Mouse (Mus musculus): ENCODE data around the gene Cmtm4. TPM values are rescaled to one million over a fixed set of nuclear protein-coding genes. Genes with fewer than 3 reads are reported as not detected.
"Not testable (repeated sequence)": the region's sequence is repeated elsewhere in the genome, so short reads cannot be mapped to it uniquely, and the experiment has no call there.

Gene Cmtm4
- polyA plus RNA-seq, 1 experiment = 1.2 TPM

GRCm38 (mm10) chr8:104333786-104334185 is 61.8 kb downstream of the Cmtm4 start:
- TF ChIP-seq FLI1 (IDR thresholded peaks at IDR 0.05; ENCODE audit: low read length) = no peak
- TF ChIP-seq GATA1 (IDR thresholded peaks at IDR 0.05; ENCODE audit: borderline replicate concordance, low read length) = no peak
- peak overlapping the region; percentile 68 for H3K4me3 ChIP-seq (replicated peaks)
- H3K4me1 ChIP-seq = peaks cover 26% of the 10 kb centered on the region
- no peaks in the 10 kb centered on the region for H3K36me3 ChIP-seq (replicated peaks; ENCODE audit: low read length)
- peaks cover 3% of the 10 kb centered on the region for H3K27me3 ChIP-seq (replicated peaks)
- peaks cover 8% of the 10 kb centered on the region; the same call in 1 of the 2 replicates for H3K9me3 ChIP-seq

- TF ChIP-seq GATA1 (IDR thresholded peaks at IDR 0.05; ENCODE audit: borderline replicate concordance, low read length) (no peak), FLI1 (IDR thresholded peaks at IDR 0.05; ENCODE audit: low read length) (no peak)
- H3K4me1 ChIP-seq = peaks cover 21% of the 10 kb centered on the region
- H3K9me3 ChIP-seq = peaks cover 8% of the 10 kb centered on the region; the same call in 1 of the 2 replicates
- no peak overlapping the region for H3K4me3 ChIP-seq (replicated peaks)
- H3K27me3 ChIP-seq (replicated peaks) = peaks cover 3% of the 10 kb centered on the region
- H3K36me3 ChIP-seq (replicated peaks; ENCODE audit: low read length) = no peaks in the 10 kb centered on the region
Measured at GRCm38 (mm10) chr8:104332665-104333631, 62.7 kb downstream of the Cmtm4 start.

GRCm38 (mm10) chr8:104321930-104322329 is 73.7 kb downstream of the Cmtm4 start, which contains the start of gene Cmtm2b:
TSS of gene Cmtm2b (plus strand) at chr8:104322230.
- not testable (repeated sequence) for H3K9me3 ChIP-seq; H3K4me1 ChIP-seq; H3K4me3 ChIP-seq (replicated peaks); H3K27me3 ChIP-seq (replicated peaks); H3K36me3 ChIP-seq (replicated peaks; ENCODE audit: low read length)

GRCm38 (mm10) chr8:104321267-104321666 is 74.3 kb downstream of the Cmtm4 start, which contains the start of gene Gm11020:
TSS of gene Gm11020 (plus strand) at chr8:104321567.
- not testable (repeated sequence) for H3K36me3 ChIP-seq (replicated peaks; ENCODE audit: low read length); H3K4me3 ChIP-seq (replicated peaks); H3K27me3 ChIP-seq (replicated peaks); H3K9me3 ChIP-seq; H3K4me1 ChIP-seq

- H3K4me3 ChIP-seq (replicated peaks) = no peak overlapping the region
- no peaks in the 10 kb centered on the region; the same call in 1 of the 2 replicates for H3K9me3 ChIP-seq
- no peaks in the 10 kb centered on the region for H3K27me3 ChIP-seq (replicated peaks)
- H3K4me1 ChIP-seq = no peaks in the 10 kb centered on the region
- no peak for TF ChIP-seq FLI1 (IDR thresholded peaks at IDR 0.05; ENCODE audit: low read length)
- no peak for TF ChIP-seq GATA1 (IDR thresholded peaks at IDR 0.05; ENCODE audit: borderline replicate concordance, low read length)
- H3K36me3 ChIP-seq (replicated peaks; ENCODE audit: low read length) = no peaks in the 10 kb centered on the region
Measured at GRCm38 (mm10) chr8:104313311-104313710, 82.3 kb downstream of the Cmtm4 start.

GRCm38 (mm10) chr8:104312023-104312422 is 83.6 kb downstream of the Cmtm4 start:
- H3K4me3 ChIP-seq (replicated peaks); H3K27me3 ChIP-seq (replicated peaks); H3K4me1 ChIP-seq; H3K9me3 ChIP-seq; H3K36me3 ChIP-seq (replicated peaks; ENCODE audit: low read length): not testable (repeated sequence)

GRCm38 (mm10) chr8:104309441-104310155 is 86.0 kb downstream of the Cmtm4 start, which contains the start of the genes Gm45711 and Cmtm1:
TSS of gene Gm45711 (minus strand) at chr8:104310081.
TSS of gene Cmtm1 (minus strand) at chr8:104310145.
- H3K4me1 ChIP-seq; H3K9me3 ChIP-seq; H3K36me3 ChIP-seq (replicated peaks; ENCODE audit: low read length); H3K27me3 ChIP-seq (replicated peaks): not testable (repeated sequence)
- H3K4me3 ChIP-seq (replicated peaks) = peak within 1 kb of the TSS; percentile 56

- not testable (repeated sequence) for H3K4me1 ChIP-seq; H3K4me3 ChIP-seq (replicated peaks); H3K36me3 ChIP-seq (replicated peaks; ENCODE audit: low read length); H3K9me3 ChIP-seq; H3K27me3 ChIP-seq (replicated peaks)
Measured at GRCm38 (mm10) chr8:104308341-104308740, 87.3 kb downstream of the Cmtm4 start.

GRCm38 (mm10) chr8:104304962-104305361 is 90.6 kb downstream of the Cmtm4 start:
- Histone ChIP-seq H3K4me1 (no peaks in the 10 kb centered on the region), H3K27me3 (replicated peaks) (no peaks in the 10 kb centered on the region), H3K9me3 (peaks cover 4% of the 10 kb centered on the region), H3K36me3 (replicated peaks; ENCODE audit: low read length) (no peaks in the 10 kb centered on the region), H3K4me3 (replicated peaks) (no peak overlapping the region)
- TF ChIP-seq GATA1 (IDR thresholded peaks at IDR 0.05; ENCODE audit: borderline replicate concordance, low read length) (no peak), FLI1 (IDR thresholded peaks at IDR 0.05; ENCODE audit: low read length) (no peak)

- H3K9me3 ChIP-seq; H3K4me3 ChIP-seq (replicated peaks); H3K4me1 ChIP-seq; H3K36me3 ChIP-seq (replicated peaks; ENCODE audit: low read length); H3K27me3 ChIP-seq (replicated peaks): not testable (repeated sequence)
Measured at GRCm38 (mm10) chr8:104302536-104302935, 93.1 kb downstream of the Cmtm4 start.

- H3K4me3 ChIP-seq (replicated peaks); H3K36me3 ChIP-seq (replicated peaks; ENCODE audit: low read length); H3K27me3 ChIP-seq (replicated peaks); H3K4me1 ChIP-seq; H3K9me3 ChIP-seq: not testable (repeated sequence)
Measured at GRCm38 (mm10) chr8:104301577-104301976, 94.0 kb downstream of the Cmtm4 start.

Other genes with a start within 250 kb of the Cmtm4 start
- 1.5 TPM in 1 of 2 replicates, not detected in the other for gene Bean1, start 225.4 kb downstream of the Cmtm4 start, polyA plus RNA-seq (2012; ENCODE audit: insufficient read depth, low replicate concordance)
- 3.2 and 15.8 TPM in 2 replicates for gene Tk2, start 147.2 kb downstream of the Cmtm4 start, polyA plus RNA-seq (2012; ENCODE audit: insufficient read depth, low replicate concordance)
- 5.9 TPM in 1 of 2 replicates, not detected in the other for gene Cklf, start 144.9 kb downstream of the Cmtm4 start, polyA plus RNA-seq (2012; ENCODE audit: insufficient read depth, low replicate concordance)
- gene Cmtm2a, start 102.6 kb downstream of the Cmtm4 start, polyA plus RNA-seq (2012; ENCODE audit: insufficient read depth, low replicate concordance) = not detected in 2 replicates
- not detected in 2 replicates for gene Gm45711, start 85.7 kb downstream of the Cmtm4 start, polyA plus RNA-seq (2012; ENCODE audit: insufficient read depth, low replicate concordance)
- gene Cmtm1, start 85.7 kb downstream of the Cmtm4 start, polyA plus RNA-seq (2012; ENCODE audit: insufficient read depth, low replicate concordance) = not detected in 2 replicates
- not detected in 2 replicates for gene Gm11020, start 74.2 kb downstream of the Cmtm4 start, polyA plus RNA-seq (2012; ENCODE audit: insufficient read depth, low replicate concordance)
- not detected in 2 replicates for gene Cmtm2b, start 73.6 kb downstream of the Cmtm4 start, polyA plus RNA-seq (2012; ENCODE audit: insufficient read depth, low replicate concordance)
- gene Cmtm3, start 56.4 kb downstream of the Cmtm4 start, polyA plus RNA-seq (2012; ENCODE audit: insufficient read depth, low replicate concordance) = 64.5 and 65.4 TPM in 2 replicates
- 5.1 and 12.1 TPM in 2 replicates for gene Dync1li2, start 47.2 kb upstream of the Cmtm4 start, polyA plus RNA-seq (2012; ENCODE audit: insufficient read depth, low replicate concordance)
- gene Terb1, start 114.1 kb upstream of the Cmtm4 start, polyA plus RNA-seq (2012; ENCODE audit: insufficient read depth, low replicate concordance) = not detected in 2 replicates
- gene Nae1, start 138.8 kb upstream of the Cmtm4 start, polyA plus RNA-seq (2012; ENCODE audit: insufficient read depth, low replicate concordance) = 1.5 TPM in 1 of 2 replicates, not detected in the other
- 1.1 and 8.2 TPM in 2 replicates for gene Car7, start 138.9 kb upstream of the Cmtm4 start, polyA plus RNA-seq (2012; ENCODE audit: insufficient read depth, low replicate concordance)
- gene Pdp2, start 195.6 kb upstream of the Cmtm4 start, polyA plus RNA-seq (2012; ENCODE audit: insufficient read depth, low replicate concordance) = 1.3 TPM in 1 of 2 replicates, not detected in the other
- not detected in 2 replicates for gene Cdh16, start 228.6 kb upstream of the Cmtm4 start, polyA plus RNA-seq (2012; ENCODE audit: insufficient read depth, low replicate concordance)
- 2.2 TPM in 1 of 2 replicates, not detected in the other for gene Rrad, start 235.5 kb upstream of the Cmtm4 start, polyA plus RNA-seq (2012; ENCODE audit: insufficient read depth, low replicate concordance)
- 39.8 and 119 TPM in 2 replicates for gene Ciao2b, start 246.2 kb upstream of the Cmtm4 start, polyA plus RNA-seq (2012; ENCODE audit: insufficient read depth, low replicate concordance)

Measured in megakaryocyte, embryonic 14.5 days (primary cell).